Mouse (Mus musculus) liver, embryonic 14.5 days (tissue): Measurements from ENCODE around the gene Stub1.

Experiments
- CTCF ChIP-seq: IDR thresholded peaks from 2 replicates; pipeline ENCODE4 v1.5.1; 2016; ENCODE audit warnings: antibody characterized with exemption, low read depth, control low read depth
- EP300 ChIP-seq: IDR thresholded peaks from 2 replicates; pipeline ENCODE4 v1.6.1; 2016; ENCODE audit warnings: antibody characterized with exemption, low read depth

DNA sequence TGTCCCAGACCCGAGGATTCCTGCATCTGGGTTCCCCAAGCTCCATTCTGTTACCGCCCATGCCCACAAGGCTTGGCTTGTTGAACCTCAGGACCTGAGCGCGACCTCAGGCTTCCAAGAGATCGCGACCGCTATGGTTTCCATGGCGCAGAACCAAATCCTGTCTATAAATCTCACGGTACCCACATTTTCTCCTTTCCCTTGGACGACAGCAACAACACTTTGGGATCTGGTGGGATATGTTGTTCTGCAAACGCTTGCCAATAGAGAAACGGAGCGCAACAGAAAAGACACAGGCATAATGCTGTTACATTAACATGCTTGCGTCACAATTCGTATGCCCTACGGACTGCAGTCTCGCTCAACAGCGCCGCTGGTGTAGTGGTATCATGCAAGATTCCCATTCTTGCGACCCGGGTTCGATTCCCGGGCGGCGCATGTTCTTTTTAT, 41.5 kb upstream of the Stub1 start, which contains the start of gene Mettl26:
- TF ChIP-seq CTCF (0 out of 2 replicates have a peak, but pooled peaks have one; percentile 39), EP300 (no peak)
